Mouse (Mus musculus) lung, adult 18-20 months (tissue): ENCODE results near the gene Map4k4.

ENCODE experiments used
- DNase-seq, 2 experiments: peaks; one replicate each; pipeline ENCODE4 v3.0.0; 2022; ENCODE audit warnings: mixed read lengths in 2 of 2

The Map4k4 gene

GRCm38 (mm10) chr1:39900181-39901005 is at the start of gene Map4k4:
TSS of gene Map4k4 (plus strand) at chr1:39900913.
- peak; percentile 86 to 89 for DNase-seq

- DNase-seq = no peak
Observed at GRCm38 (mm10) chr1:39855949-39856348, 44.8 kb upstream of the Map4k4 start.

- DNase-seq = no peak
Observed at GRCm38 (mm10) chr1:39856795-39857447, 43.8 kb upstream of the Map4k4 start.

- DNase-seq = no peak
Observed at GRCm38 (mm10) chr1:39857448-39857820, 43.3 kb upstream of the Map4k4 start.

GRCm38 (mm10) chr1:39859213-39859612 is 41.5 kb upstream of the Map4k4 start:
- no peak for DNase-seq

- DNase-seq = no peak
Observed at GRCm38 (mm10) chr1:39866367-39867141, 34.2 kb upstream of the Map4k4 start.

- DNase-seq = no peak
Observed at GRCm38 (mm10) chr1:39867142-39867525, 33.6 kb upstream of the Map4k4 start.

GRCm38 (mm10) chr1:39867966-39868593 is 32.6 kb upstream of the Map4k4 start:
- peak; percentile 17 to 23 for DNase-seq

- DNase-seq = no peak
Observed at GRCm38 (mm10) chr1:39868825-39869571, 31.7 kb upstream of the Map4k4 start.

- peak in 1 of 2 experiments; percentile 10 for DNase-seq
Observed at GRCm38 (mm10) chr1:39869721-39870201, 31.0 kb upstream of the Map4k4 start.

- DNase-seq = no peak
Observed at GRCm38 (mm10) chr1:39877981-39878380, 22.7 kb upstream of the Map4k4 start.

GRCm38 (mm10) chr1:39882505-39882904 is 18.2 kb upstream of the Map4k4 start:
- DNase-seq = no peak

GRCm38 (mm10) chr1:39884803-39885515 is 15.8 kb upstream of the Map4k4 start:
- no peak for DNase-seq

- DNase-seq = no peak
Observed at GRCm38 (mm10) chr1:39887997-39888396, 12.7 kb upstream of the Map4k4 start.

GRCm38 (mm10) chr1:39889429-39889828 is 11.3 kb upstream of the Map4k4 start:
- no peak for DNase-seq

GRCm38 (mm10) chr1:39889973-39890372 is 10.7 kb upstream of the Map4k4 start:
- DNase-seq = no peak

- no peak for DNase-seq
Observed at GRCm38 (mm10) chr1:39893153-39893880, 7.4 kb upstream of the Map4k4 start.

- DNase-seq = no peak
Observed at GRCm38 (mm10) chr1:39895097-39895496, 5.6 kb upstream of the Map4k4 start.

GRCm38 (mm10) chr1:39895506-39895905 is 5.2 kb upstream of the Map4k4 start:
- DNase-seq = no peak

GRCm38 (mm10) chr1:39896581-39896980 is 4.1 kb upstream of the Map4k4 start:
- DNase-seq = no peak

GRCm38 (mm10) chr1:39898686-39899085 is 2.0 kb upstream of the Map4k4 start:
- DNase-seq = no peak
